Mouse (Mus musculus): ENCODE results near the gene BC051019. TPM values are rescaled to one million over a fixed set of nuclear protein-coding genes. Genes with fewer than 3 reads are reported as not detected.

BC051019 gene
- 0.23 and 0.41 TPM in 2 replicates for polyA plus RNA-seq (2012; rRNA removed)

GRCm38 (mm10) chr7:109723697-109724096 is at the start of gene BC051019:
TSS of gene BC051019 (minus strand) at chr7:109723850.

GRCm38 (mm10) chr7:109752008-109752925 is 28.6 kb upstream of the BC051019 start, which contains the start of gene Tmem9b:
TSS of gene Tmem9b (minus strand) at chr7:109752875.

GRCm38 (mm10) chr7:109731626-109732025 is 8.0 kb upstream of the BC051019 start, which contains the start of gene Ascl3:
TSS of gene Ascl3 (minus strand) at chr7:109731726.

GRCm38 (mm10) chr7:109703190-109704015 is 20.2 kb downstream of the BC051019 start, which contains the start of the genes St5 and Akip1:
TSS of gene St5 (minus strand) at chr7:109703605.
TSS of gene Akip1 (plus strand) at chr7:109703690.

Other genes starting within 250 kb of the BC051019 start
- 3.3 and 3.4 TPM in 2 replicates for gene Trim66, start 215.7 kb downstream of the BC051019 start, polyA plus RNA-seq (2012; rRNA removed)
- gene Rpl27a, start 204.7 kb downstream of the BC051019 start, polyA plus RNA-seq (2012; rRNA removed) = 553 and 570 TPM in 2 replicates
- 16.1 and 18.5 TPM in 2 replicates for gene St5, start 20.2 kb downstream of the BC051019 start, polyA plus RNA-seq (2012; rRNA removed)
- 11.4 and 12.3 TPM in 2 replicates for gene Akip1, start 20.2 kb downstream of the BC051019 start, polyA plus RNA-seq (2012; rRNA removed)
- 0.13 and 0.15 TPM in 2 replicates for gene Ascl3, start 7.9 kb upstream of the BC051019 start, polyA plus RNA-seq (2012; rRNA removed)
- gene Tmem9b, start 29.0 kb upstream of the BC051019 start, polyA plus RNA-seq (2012; rRNA removed) = 89.7 and 97.2 TPM in 2 replicates
- gene Nrip3, start 58.2 kb upstream of the BC051019 start, polyA plus RNA-seq (2012; rRNA removed) = 9.8 and 12.2 TPM in 2 replicates
- 0.48 and 0.68 TPM in 2 replicates for gene Scube2, start 141.8 kb upstream of the BC051019 start, polyA plus RNA-seq (2012; rRNA removed)
- 125 and 126 TPM in 2 replicates for gene Dennd5a, start 236.6 kb upstream of the BC051019 start, polyA plus RNA-seq (2012; rRNA removed)